Mouse (Mus musculus) mature B cell (primary cell): ENCODE measurements around the gene Auts2.

Source experiments
- in situ Hi-C: fragments of 300-500 bp; cut with MboI; formaldehyde crosslinking; loops from 2 replicates; pipeline ENCODE4 v1.14.3; 2019

The Auts2 gene

DNA sequence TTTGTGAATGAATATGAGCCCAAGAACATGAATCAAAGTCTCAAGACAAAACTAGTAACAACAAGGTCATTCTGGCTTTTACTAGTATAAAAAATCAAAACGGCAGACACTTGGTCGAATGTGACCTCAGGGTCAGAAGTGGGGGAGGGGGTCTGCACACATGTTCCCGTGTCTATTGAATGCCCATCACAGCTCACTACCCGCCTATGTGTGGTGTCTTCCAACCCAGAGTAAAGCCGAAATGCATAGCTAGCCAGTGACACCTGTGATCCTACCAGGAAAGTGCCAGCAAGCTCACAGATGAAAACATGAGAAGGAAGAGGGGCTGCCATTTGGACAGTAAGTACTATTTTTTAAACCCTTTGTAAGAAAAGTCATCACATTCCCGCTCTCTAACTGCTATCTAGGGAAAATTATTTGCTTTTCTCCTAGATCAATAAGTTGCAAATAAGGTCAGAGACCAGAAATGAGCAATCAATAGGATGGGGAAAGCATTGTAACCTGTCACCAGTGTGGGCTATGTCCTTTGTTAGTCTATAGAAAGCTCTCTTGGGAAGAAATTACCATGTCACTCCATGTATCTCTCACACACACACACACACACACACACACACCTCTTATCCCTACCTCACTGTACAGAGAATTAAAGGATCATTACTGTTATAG, 94.6 kb downstream of the Auts2 start:
- in situ Hi-C loops, result no loop called here

DNA sequence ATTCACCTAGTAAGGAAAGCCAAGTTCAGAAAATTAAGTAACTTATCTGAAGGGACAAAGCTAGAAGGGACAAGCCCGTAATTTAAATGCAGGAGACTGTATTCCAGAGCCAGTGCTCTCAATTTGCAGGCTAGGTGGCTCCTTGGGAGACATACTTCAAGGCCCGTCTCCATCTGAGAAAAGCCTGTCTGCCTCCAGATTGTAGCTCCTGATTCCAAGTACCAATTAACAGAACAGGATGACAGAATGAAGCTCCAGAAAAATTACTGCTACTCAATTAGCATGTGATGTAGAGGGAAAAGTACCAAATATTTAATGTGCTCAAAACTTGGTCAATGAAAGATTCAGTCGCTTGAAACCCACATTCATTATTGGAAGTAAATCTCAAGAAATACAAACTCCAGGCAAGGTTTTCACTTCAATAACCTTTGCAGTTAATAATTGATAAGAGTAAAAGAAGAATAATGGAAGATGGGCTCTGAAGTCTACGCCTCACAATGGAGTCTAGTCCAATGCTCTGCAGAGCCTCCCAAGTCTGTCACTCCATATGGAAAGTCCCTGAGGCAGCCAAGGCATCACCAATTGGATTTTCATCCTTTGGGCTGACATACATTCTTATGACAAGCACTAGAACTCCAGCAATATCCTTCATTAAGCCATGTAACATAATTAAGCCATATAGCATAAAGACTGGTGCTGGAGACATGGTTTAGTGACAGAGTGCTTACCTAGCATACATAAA, 97.8 kb downstream of the Auts2 start:
- in situ Hi-C loops, result no loop called here

DNA sequence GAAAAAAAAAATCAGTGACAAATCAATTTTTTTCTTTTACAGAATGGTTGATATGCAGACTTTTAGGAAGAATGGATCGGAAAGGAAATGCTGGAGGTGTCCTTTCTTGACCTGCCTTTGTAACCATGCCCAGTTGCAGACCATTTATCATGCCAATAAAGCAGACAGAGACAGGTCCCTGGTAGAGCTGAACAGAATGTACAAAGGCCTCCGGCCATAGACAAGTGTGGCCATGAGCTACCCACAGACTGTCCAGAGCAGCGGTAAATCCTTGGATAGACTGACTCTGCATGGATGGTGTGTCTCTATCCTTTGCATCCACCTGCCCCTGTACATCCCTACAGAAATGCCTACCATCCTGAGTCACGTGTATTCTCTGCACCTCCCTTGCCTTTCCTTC, 100.2 kb downstream of the Auts2 start:
- in situ Hi-C loops, result no loop called here

DNA sequence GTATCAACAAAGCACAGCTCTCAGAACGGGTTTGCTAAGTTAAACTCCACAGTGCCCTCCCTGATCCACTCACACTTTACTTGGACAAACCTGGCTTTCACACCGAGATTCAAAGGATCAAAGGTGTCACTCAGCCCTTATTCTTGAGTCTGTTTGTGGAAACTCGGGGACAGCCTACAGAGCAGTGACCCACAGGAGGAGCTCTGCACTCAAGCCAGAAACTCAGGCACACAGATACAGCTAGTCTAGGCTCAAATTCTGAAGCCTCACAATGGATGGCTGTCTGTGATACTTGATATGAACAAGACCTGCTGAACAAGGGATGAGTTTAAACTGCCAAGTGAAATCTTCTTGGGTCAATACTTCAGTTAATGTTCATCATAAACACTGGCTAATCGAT, 104.7 kb downstream of the Auts2 start:
- in situ Hi-C loops, result no loop called here

DNA sequence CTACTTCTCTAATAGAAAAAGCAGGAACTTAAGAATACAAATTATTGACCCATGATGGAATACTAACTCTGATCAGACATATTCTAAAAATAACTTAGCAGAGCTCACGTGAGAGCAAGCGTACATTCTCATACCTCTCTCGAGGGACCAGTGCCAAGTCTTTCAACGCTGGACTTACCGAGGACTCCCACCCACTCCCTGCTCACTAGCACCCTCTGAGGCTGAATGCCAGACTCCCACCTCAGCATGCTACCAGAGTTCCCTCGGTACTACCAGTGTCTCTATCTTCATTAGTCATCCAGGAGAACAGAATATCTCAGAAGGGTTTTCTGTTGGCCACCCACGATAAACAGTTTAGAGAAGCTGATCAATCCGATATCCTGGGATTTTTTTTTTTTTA, 105.2 kb downstream of the Auts2 start:
- in situ Hi-C loops, result no loop called here

DNA sequence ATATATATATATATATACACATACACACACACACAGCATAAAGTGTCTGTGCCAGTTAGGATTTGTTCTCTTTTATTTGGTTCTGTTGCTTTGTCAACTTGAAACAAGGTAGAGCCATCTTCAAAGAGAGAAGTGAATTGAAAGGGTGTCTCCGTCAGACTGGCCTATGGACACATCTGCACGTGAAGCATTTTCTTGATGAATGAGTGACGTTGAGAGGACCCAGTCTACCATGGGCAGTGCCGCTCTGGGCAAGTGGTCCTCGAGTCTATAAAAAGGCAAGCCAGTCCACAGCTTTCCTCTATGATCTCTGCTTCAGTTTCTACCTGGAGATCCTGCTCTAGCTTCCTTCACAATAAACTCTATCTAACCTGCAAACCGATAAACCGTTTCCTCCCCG, 105.7 kb downstream of the Auts2 start:
- in situ Hi-C loops, result no loop called here

DNA sequence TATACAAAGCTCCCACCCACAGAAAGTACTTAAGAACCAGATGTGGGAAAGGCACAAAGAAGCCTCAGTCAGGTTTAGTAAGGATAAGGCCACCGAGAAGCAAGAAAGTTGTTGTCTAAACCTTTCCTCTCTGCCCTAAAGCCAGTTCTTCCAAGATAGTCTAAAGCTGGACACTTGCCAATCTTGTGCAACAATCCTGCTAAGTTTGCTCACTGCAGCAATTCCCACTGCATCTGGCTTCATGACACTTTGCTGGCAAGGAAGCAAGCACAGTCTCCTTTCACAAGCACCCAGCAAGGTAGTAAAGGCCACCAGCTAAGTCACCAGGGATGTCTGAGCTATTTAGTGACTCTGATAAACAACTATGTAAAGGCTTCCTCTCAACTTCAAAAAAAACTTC, 106.2 kb downstream of the Auts2 start:
- in situ Hi-C loops, result no loop called here

DNA sequence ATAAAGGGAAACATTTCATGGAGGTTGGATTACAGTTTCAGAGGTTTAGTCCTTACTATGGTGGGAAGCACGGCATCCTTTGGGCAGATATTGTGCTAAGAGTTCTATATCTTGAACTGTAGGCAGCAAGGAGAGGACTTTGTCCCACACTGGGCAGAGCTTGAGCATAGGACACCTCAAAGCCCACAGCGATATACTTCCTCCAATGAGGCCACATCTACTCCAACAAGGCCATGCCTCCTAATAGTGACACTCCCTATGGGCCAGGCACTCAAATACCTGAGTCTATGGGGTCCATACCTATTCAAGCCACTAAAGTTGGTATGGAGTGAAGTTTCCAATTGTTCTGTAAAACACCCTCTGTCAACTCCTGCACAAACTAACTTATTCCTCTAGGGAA, 106.7 kb downstream of the Auts2 start:
- in situ Hi-C loops, result no loop called here

DNA sequence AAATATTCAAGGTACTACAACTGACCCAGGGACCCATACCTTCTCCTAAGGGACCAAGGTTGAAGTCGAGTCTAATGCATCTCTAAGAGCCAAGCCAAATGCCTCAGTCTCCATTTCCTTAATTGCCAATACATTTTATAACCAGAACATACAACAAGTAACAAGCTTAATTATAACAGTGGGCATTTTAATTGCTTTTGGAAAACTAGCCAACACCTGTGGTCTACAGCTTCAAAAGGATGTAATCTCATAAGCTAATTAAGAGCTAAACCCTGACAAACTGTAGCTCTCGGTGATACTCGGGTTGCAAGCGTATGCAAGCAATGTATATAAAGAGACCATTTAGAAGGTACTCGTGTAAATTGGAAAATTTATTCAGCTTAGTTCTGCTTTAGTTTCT, 107.7 kb downstream of the Auts2 start:
- in situ Hi-C loops, result no loop called here

DNA sequence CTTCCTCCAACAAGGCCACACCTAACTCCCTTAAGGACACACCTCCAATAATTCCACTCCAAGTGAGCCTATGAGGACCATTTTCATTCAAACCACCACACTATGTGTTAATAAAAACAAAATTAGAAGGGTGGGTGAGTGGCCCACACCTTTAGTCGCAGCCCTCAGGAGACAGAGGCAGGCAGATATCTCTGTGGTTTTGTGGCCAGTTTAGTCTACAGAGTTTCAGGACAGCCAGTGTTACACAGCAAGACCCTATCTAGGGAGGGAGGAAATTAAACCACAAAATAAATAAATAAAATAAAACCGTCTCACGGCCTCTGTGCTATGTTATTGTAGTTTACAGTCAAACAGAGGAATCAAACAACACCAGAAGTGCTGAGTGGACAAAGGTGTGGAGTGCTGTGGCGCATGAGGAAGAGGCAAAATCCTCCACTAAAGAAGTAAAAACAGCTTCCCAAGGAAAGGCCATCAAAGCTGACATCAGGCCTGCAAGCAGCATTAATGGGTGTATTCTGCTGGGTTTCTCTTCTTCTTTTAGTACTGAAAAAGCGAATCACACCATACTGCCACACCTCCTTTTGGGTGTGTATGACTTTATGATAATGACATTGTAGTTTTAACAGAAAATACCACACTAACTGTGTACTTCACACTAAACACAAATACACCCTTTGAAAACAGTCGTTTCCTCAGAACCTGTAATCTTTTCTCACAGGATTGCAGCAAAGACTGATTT, 109.6 kb downstream of the Auts2 start:
- in situ Hi-C loops, result no loop called here

DNA sequence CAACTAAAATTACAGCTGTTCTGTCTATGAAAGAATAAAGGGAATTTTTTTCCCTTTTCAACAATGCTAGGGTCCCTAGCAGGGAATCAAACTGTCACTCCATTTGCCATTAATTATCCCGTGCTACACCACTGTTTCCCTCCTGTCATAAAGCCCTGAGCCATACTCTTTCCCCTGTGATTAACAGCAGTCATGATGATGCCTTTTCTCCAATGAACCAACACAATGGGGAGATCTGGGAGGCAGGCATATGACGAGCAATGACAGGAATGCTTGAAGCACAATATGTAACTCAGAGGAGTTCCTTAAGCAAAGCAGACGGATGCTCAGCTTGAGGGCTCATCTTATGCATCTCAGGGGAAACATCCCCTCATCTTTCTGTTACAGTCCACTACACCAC, 113.8 kb downstream of the Auts2 start:
- in situ Hi-C loops, result no loop called here

DNA sequence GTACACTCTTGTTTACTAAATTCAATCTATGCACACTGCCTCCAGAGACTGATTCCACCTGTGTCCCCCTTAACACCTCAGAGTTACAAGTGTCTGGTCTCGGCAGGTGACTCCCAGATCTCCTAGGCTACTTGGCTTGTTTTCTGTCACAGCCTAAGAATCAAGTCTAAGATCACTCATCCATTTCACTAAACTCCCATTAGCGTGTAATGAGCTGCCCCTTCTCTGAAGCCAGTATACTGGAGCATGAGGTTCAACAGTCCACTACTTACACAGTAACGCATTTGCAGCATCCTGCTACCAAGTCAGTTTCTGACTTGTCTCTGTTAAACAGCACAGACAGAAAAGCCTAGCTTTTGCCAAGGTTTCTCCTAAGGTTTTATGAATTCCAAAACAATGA, 116.8 kb downstream of the Auts2 start:
- in situ Hi-C loops, result no loop called here

DNA sequence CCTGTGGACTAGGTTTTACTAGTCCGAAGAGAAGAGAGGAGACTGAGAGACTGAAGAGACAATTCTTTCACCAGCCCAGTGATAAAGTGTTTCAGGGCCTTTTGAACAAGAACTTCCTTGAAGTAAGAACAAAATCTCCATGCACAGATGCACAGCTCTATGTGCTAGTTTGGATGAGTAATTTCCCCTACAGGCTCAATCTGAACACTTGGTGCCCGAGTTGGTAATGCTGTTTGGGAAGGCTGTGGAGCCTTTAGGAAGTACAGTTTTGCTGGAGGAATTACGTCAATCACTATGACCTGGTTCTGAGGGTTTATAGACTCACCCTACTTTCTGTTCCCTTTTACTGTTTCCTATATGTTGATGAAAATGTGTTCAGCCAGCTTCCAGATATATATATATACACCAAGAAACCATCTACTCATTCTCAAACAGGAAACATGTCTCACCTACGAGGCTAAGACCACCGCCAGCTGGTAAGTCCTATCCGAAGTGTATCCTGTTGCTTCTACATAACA, 117.3 kb downstream of the Auts2 start:
- in situ Hi-C loops, result no loop called here

DNA sequence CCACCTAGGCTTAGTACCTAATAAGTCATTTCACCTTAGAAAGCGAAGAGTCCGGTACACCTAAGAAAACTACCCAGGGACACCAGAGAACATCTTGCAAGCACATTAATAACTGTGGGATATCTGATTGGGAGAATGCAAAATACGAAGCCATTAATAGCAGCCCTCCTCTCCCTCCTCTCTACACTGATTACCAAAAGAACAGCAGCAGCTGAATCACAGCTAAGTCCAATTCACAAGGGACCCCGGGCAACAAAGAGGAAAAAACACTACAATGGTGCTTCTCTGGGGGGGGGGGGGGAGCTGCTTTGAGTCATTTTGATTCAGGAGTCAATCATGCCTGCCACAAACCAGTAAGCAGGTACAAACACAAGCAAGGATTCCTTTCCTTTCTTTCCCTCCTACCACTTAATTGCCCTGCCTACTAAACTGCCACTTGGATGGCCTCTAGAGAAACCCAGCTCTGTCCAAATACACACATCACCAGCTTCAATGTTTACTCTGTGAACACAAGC, 132.7 kb downstream of the Auts2 start:
- in situ Hi-C loops, result no loop called here

DNA sequence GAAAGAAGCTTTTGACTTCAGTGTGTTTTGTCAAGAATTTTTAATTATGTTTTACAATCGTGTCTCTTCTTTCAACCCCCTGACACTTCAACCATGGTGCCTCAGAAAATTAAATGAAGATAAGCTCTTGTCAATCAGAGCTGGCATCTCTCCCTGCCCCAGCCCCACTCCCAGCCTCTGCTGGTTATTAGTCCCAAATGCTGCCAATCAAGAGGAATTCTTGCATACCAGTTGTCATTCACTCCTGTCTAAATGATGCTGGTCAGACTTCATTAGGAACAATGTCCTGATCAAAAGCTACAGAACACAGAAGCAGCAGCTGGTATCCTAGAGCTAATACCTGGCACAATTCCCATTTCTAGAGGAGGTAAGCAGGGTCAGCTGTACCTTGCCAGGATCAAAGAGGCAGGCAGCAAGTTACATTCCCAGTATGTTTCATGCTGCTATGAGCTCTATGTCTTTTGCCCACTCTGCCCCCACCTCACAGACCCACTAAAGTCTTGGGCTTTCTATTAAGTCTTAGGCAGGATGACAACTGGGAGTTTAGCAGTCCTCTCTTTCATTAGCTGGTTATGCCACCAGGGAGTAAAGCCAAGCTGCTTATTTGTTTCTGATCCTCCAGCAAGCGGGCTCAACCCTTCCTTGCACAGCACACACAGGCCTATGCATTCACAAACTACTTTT, 134.1 kb downstream of the Auts2 start:
- in situ Hi-C loops, result no loop called here

DNA sequence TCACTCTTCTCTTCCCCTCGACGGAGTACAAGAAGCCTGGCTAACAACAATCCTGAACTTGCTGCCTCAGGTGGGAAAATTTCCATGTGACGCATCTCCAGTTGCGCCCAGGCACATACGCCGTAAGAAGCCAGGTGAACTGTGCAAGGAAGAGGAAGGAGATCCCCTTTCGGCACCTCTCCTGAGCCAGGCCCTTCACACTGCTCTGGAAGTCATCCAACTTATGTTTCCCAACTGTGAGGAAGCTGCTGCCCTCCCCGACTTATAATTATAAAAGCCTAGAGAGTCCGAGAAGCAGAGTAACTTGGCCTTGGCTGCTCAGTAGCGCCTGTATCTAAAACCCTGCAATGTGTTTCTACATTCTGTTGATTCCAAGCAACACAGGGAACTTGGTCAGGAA, 142.6 kb downstream of the Auts2 start:
- in situ Hi-C loops, result no loop called here

DNA sequence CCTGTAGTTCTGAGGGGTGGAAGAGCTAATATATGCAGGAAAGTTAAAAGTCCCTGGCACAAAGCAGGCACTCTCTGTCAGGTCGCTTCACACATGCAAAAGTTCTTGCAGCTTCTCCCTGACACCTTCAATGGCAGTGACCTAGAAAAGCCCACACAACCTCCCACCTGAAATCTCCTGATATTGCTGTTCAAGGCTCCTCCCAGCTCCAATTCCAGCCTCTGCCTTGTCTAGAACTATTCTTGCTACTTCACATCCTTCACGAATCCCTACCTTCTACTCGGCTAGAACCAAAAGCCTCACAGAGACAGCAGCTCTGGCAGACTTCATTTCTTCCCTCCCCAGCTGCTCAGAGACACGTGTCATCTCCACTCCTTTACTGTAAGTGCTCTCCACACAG, 143.7 kb downstream of the Auts2 start:
- in situ Hi-C loops, result no loop called here

DNA sequence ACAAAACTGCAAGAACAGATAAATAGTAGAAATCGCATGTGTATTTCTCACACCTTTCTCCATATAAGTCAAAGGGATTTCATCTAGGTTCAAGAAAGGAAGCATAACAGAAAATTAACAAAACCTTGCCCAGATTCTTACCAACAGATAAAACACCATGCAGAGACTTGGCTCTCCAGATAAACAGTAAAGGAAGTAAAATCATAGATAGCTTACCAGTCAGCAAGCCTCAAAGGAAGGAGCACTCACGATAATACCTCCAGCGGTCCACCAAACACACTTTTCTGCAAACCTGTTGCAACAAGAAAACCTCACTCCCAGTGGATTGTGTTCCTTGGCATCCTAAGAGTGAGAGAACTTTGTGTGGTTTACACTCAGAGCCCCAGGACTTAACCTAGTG, 147.2 kb downstream of the Auts2 start:
- in situ Hi-C loops, result no loop called here

DNA sequence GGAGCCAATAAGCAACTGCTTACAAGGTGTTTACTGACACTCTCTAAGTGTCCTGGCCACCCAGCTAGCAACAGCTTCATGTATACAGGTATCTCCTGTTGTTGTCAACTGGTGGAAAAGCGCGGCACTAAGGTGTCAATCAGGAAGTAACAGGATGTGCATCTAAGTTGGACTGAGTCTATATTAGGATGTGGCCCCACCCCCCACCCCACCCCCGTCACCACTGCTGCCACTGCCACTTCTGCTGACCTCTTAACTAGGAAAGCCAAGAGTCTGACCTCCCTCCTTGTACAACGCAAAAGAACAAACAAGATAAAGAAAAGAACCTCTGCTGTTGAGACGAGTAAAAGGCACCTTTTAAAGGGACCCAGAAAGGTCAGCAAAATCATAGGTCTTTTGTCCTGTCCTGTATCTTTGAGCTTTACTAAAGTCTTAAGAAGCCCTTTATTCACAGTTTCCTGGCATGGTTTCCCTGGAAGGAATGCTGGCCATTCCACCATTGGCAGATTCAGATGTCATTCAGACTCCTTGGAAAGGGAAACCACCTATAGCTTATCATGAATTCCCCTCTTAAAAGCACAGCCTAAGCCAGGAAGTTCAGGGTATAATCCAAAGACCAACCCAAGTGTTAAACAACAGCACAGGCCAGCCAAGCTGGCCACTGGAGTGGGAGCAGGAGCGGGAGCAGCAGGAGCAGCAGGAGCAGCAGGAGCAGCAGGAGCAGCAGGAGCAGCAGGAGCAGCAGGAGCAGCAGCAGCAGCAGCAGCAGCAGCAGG, 148.2 kb downstream of the Auts2 start:
- in situ Hi-C loops, result no loop called here

DNA sequence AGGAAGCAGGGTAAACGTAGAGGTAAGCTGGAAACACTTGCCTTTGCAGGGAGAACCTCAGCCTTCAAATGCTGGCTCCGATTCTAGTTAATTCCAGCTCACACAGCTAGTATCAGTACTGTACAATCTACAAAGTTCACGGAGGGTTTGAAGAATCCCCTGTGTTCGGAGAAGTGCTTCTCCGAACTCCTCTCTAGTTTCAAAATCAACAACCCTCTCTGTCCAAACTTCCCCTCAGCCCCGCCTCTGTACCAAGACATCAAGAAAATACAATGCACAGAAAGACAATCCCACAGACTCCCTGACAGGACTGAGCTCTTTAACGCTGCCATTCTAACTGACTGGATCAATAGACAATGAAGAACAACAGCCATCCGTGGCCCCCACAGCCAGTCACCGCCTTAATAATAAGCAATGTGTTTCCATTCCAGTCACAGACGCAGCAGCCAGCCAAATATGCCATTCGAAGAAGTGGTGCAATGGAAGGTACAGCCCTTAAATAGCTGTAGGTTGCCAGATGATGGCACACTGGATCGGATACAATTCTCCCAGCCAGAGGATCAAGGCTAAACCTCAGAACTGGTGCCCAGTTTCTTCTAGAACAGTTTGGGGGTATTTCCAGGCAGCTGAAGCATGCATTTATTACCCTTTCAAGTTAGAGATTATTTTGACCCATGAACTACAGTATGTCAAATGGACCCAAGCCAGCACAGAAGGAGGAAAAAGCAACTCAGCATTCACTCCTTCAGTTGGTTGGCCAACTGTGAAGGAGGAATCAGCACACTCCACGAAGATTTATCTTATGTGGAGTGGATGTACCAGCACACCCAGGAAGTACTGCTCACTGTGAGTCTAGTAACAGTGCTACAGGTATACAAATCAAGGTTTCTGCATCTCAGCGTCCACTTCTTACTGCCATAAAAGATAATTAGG, 151.0 kb downstream of the Auts2 start:
- in situ Hi-C loops, result no loop called here
